Mouse (Mus musculus) limb, embryonic 14.5 days (tissue): ENCODE data around the gene Arl4c. TPM values are rescaled to one million over a fixed set of nuclear protein-coding genes. Genes with fewer than 3 reads are reported as not detected.

Source experiments
- ATAC-seq: fragments of 200-750 bp; cut with Nextera tagmentation; 2 replicates; pipeline ENCODE4 v1.8.0; 2017; ENCODE audit warnings: low read depth, moderate number of reproducible peaks, moderate TSS enrichment; ENCODE audit not compliant: low FRiP score
- DNase-seq: peaks from one replicate; pipeline ENCODE4 v3.0.0-alpha.2; 2015; ENCODE audit warnings: low spot score
- H3K27ac ChIP-seq: fragments of 300-500 bp; sonication (generic); replicated peaks from 2 replicates; pipeline ENCODE4 v1.5.1; 2014; ENCODE audit warnings: low read depth, mild to moderate bottlenecking, low read length, moderate library complexity, mixed read lengths
- H3K27me3 ChIP-seq: fragments of 300-500 bp; sonication (generic); 2 replicates; pipeline ENCODE4 v1.6.1; 2014; ENCODE audit warnings: low read length, mixed read lengths; ENCODE audit not compliant: control insufficient read depth, insufficient read depth
- H3K36me3 ChIP-seq: fragments of 300-500 bp; sonication (generic); 2 replicates; pipeline ENCODE4 v1.6.1; 2014; ENCODE audit warnings: mild to moderate bottlenecking, low read length, moderate library complexity, mixed read lengths; ENCODE audit not compliant: control insufficient read depth, insufficient read depth
- H3K4me1 ChIP-seq: fragments of 300-500 bp; sonication (generic); 2 replicates; pipeline ENCODE4 v1.6.1; 2014; ENCODE audit warnings: antibody characterized with exemption, low read length, mixed read lengths; ENCODE audit not compliant: control insufficient read depth, insufficient read depth
- H3K4me2 ChIP-seq: fragments of 300-500 bp; sonication (generic); replicated peaks from 2 replicates; pipeline ENCODE4 v1.6.1; 2014; ENCODE audit warnings: low read depth, mild to moderate bottlenecking, low read length, moderate library complexity; ENCODE audit not compliant: severe bottlenecking
- H3K4me3 ChIP-seq: fragments of 300-500 bp; sonication (generic); replicated peaks from 2 replicates; pipeline ENCODE4 v1.5.1; 2014; ENCODE audit warnings: low read length
- H3K9ac ChIP-seq: fragments of 300-500 bp; sonication (generic); 2 replicates; pipeline ENCODE4 v1.6.1; 2014; ENCODE audit warnings: mild to moderate bottlenecking, low read depth, low read length, moderate library complexity; ENCODE audit not compliant: severe bottlenecking
- H3K9me3 ChIP-seq: fragments of 300-500 bp; sonication (generic); 2 replicates; pipeline ENCODE4 v1.6.1; 2016; ENCODE audit warnings: low read length; ENCODE audit not compliant: control insufficient read depth
- POLR2A ChIP-seq: fragments of 200-500 bp; IDR thresholded peaks from 2 replicates; pipeline ENCODE4 v1.8.0; 2012; ENCODE audit warnings: inconsistent platforms, mild to moderate bottlenecking, moderate library complexity, borderline replicate concordance; ENCODE audit not compliant: insufficient read depth, insufficient read length; ENCODE audit errors: extremely low read depth
- WGBS: fragments of 180-500 bp; shearing (Covaris S2); extraction: QIAGEN DNeasy Blood & Tissue Kit; methylation state at CpG from one replicate; pipeline ENCODE4 v1.1.7; 2014; 5-methylcytosine and 5-hydroxymethylcytosine counted together
- polyA plus RNA-seq, 2 experiments: library from polyadenylated mRNA; depleted of rRNA in 1 of 2; stranded (reverse) in 1 of 2; unstranded in 1 of 2; fragments of >200 nt; fragmentation: Nextera tagmentation in 1 of 2; extraction: Ambion mirVana in 1 of 2; gene quantifications; 2 replicates each; pipeline versions ENCODE4 v1.2.1 to v1.2.3; 2012 to 2014

The Arl4c gene
- polyA plus RNA-seq, 2 experiments, result 5.5 to 11.2 TPM

GRCm38 (mm10) chr1:88680804-88681203 lies 21.2 kb downstream of the Arl4c start:
- DNase-seq (no peak), ATAC-seq (no peak)
- Histone ChIP-seq H3K36me3 (no peaks in the 10 kb centered on the region), H3K4me1 (no peaks in the 10 kb centered on the region), H3K27me3 (no peaks in the 10 kb centered on the region), H3K9ac (no peak overlapping the region), H3K9me3 (no peaks in the 10 kb centered on the region), H3K4me2 (no peak overlapping the region), H3K27ac (no peak overlapping the region), H3K4me3 (no peak overlapping the region)
- 78% methylated on average over 3 of the region's 3 CpGs for WGBS
- no peak for TF ChIP-seq POLR2A

GRCm38 (mm10) chr1:88678231-88678739 lies 23.7 kb downstream of the Arl4c start:
- no peaks in the 10 kb centered on the region for H3K9me3 ChIP-seq
- no peak for TF ChIP-seq POLR2A
- no peaks in the 10 kb centered on the region for H3K27me3 ChIP-seq
- H3K36me3 ChIP-seq, result no peaks in the 10 kb centered on the region
- no peak overlapping the region for H3K4me3 ChIP-seq
- no peak for DNase-seq
- no peak overlapping the region for H3K9ac ChIP-seq
- no peaks in the 10 kb centered on the region for H3K4me1 ChIP-seq
- no peak overlapping the region for H3K4me2 ChIP-seq
- WGBS, result 67% methylated on average over 3 of the region's 3 CpGs
- H3K27ac ChIP-seq, result no peak overlapping the region
- ATAC-seq, result no peak

DNA sequence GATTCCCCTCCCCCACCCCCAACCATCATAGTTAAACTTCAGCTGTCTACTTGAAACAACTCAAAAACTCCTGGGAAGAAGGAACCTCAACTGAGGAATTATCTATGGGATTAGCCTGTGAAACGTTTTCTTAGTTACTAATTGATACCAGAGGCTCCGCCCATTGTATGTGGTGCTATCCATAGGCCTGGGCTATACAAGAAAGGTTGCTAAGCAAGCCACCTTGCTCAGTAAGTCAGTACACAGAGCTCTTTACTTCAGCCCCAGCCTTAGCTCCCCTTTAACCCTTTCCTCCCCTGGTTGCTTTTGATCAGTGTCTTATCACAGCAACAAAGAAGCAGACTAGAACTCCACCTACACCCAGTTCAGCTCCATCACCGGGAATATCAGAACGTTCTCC lies 31.2 kb downstream of the Arl4c start:
- DNase-seq, result no peak
- no peak overlapping the region for H3K27ac ChIP-seq
- H3K4me2 ChIP-seq, result no peak overlapping the region
- H3K4me3 ChIP-seq, result no peak overlapping the region
- WGBS, result 60% methylated on average over 4 of the region's 4 CpGs
- ATAC-seq, result no peak
- H3K9me3 ChIP-seq, result no peaks in the 10 kb centered on the region
- H3K27me3 ChIP-seq, result no peaks in the 10 kb centered on the region
- no peak for TF ChIP-seq POLR2A
- no peak overlapping the region for H3K9ac ChIP-seq
- H3K4me1 ChIP-seq, result no peaks in the 10 kb centered on the region
- no peaks in the 10 kb centered on the region for H3K36me3 ChIP-seq

GRCm38 (mm10) chr1:88668846-88669810 lies 32.9 kb downstream of the Arl4c start:
- Histone ChIP-seq H3K4me3 (no peak overlapping the region), H3K9ac (no peak overlapping the region), H3K27me3 (no peaks in the 10 kb centered on the region), H3K4me2 (no peak overlapping the region), H3K9me3 (no peaks in the 10 kb centered on the region), H3K27ac (no peak overlapping the region), H3K36me3 (no peaks in the 10 kb centered on the region), H3K4me1 (no peaks in the 10 kb centered on the region)
- ATAC-seq (no peak), DNase-seq (no peak)
- 32% methylated on average over 14 of the region's 14 CpGs for WGBS
- TF ChIP-seq POLR2A, result no peak

GRCm38 (mm10) chr1:88668353-88668752 lies 33.7 kb downstream of the Arl4c start:
- Histone ChIP-seq H3K36me3 (no peaks in the 10 kb centered on the region), H3K27ac (no peak overlapping the region), H3K4me1 (no peaks in the 10 kb centered on the region), H3K9ac (no peak overlapping the region), H3K9me3 (no peaks in the 10 kb centered on the region), H3K4me2 (no peak overlapping the region), H3K27me3 (no peaks in the 10 kb centered on the region), H3K4me3 (no peak overlapping the region)
- no peak for DNase-seq
- WGBS, result 11% methylated on average over 7 of the region's 7 CpGs
- no peak for TF ChIP-seq POLR2A
- no peak for ATAC-seq
